Mouse (Mus musculus) adrenal gland, postnatal 10 days (tissue): ENCODE results near the gene Pold4. TPM values are rescaled to one million over a fixed set of nuclear protein-coding genes. Genes with fewer than 3 reads are reported as not detected.

ENCODE experiments used
- DNase-seq: peaks from one replicate; pipeline ENCODE4 v3.0.0; 2021; ENCODE audit warnings: mixed read lengths
- long read RNA-seq, 2 experiments: library from polyadenylated mRNA; stranded (forward); transcript quantifications; one replicate each; pipeline ENCODE4 v2.0.0; 2021
- total RNA-seq, 2 experiments: library from RNA; stranded (reverse); gene quantifications; 2 replicates each; pipeline ENCODE4 v1.2.3; 2021

Gene Pold4
- total RNA-seq: 10 to 100 TPM; 34.7 to 35.6 TPM
- long read RNA-seq, experiment 1, transcript Pold4-201 (4 exons, 913 nt): major isoform, 20 of 23 reads
- long read RNA-seq, experiment 1, partial matches to known transcripts: 1 of 23 reads
- long read RNA-seq, experiment 1, other reads (novel, unspliced or antisense): 1 of 23 reads
- long read RNA-seq, experiment 2, transcript Pold4-201 (4 exons, 913 nt): major isoform, 22 of 28 reads
- long read RNA-seq, experiment 2, partial matches to known transcripts: 1 of 28 reads
- long read RNA-seq, experiment 2, other reads (novel, unspliced or antisense): 3 of 28 reads

DNA sequence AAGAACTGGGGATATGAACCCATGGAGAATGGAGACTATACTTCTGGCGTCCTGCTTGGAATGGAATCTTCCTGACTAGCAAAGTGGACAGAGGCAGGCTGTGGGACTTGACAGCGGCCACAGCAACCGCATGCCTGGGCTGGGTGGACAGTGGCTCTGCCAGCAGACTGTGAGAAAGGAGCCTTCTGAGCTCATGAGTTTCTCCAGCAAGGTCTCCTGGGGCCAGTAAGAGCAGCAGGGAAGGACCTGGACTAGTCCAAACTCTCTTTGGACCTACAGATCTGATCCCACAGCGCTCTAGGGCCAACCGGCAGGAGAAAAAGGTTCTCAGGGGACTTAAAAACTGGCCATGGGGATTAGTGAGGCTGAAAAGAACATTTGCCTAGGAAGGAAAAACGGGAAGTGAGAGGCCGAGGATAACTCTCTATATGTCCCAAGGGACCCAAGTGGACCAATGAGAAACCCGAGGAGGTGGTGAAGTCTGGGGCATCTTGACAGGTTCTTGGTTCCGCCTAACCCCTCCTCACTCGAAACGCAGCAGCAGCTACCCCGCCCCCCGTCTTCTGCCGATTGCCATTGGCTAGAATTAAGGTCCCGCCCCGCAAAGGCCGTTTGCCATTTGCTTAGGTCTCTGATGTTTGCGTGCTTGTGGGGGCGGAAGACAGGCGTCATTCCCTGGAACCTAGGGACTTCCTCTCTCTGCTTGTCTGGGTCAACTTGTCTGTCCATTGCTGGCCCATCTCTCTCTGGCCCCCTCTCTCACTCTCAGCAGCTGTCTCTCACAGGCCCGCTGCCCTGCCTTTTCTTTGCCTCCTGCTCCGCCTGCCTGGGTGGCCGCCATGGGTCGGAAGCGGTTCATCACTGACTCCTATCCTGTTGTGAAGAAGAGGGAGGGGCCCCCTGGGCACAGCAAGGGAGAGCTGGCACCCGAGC is at the start of gene Pold4:
TSS of gene Pold4 (plus strand) at position 647 of the 933 bp plus-strand sequence.
- peak; percentile 97 for DNase-seq

DNA sequence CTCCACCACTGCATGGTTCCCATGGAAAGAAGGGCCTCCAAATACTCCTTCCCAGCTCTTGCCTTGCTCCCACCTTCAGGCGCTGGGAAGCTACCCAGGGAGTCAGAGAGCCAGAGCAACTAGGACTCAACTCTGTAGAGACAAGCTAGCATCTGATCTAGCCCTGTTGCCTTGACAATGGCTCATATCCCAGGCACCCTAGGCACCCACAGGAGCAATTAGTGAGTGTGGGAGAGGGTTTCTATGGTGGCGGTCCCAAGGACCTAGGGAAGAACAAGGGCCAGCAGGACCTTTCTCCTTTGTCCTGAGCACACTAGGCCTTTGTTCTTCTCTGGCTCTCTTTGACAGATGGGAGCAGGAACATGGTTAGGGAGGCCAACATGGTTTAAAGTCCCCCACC is 48.0 kb upstream of the Pold4 start:
- no peak for DNase-seq

- DNase-seq: no peak
Observed at GRCm38 (mm10) chr19:4184976-4185975, 46.4 kb upstream of the Pold4 start.

- no peak for DNase-seq
Observed at GRCm38 (mm10) chr19:4187303-4187702, 44.4 kb upstream of the Pold4 start.

- DNase-seq: no peak
Observed at GRCm38 (mm10) chr19:4189051-4189620, 42.6 kb upstream of the Pold4 start.

DNA sequence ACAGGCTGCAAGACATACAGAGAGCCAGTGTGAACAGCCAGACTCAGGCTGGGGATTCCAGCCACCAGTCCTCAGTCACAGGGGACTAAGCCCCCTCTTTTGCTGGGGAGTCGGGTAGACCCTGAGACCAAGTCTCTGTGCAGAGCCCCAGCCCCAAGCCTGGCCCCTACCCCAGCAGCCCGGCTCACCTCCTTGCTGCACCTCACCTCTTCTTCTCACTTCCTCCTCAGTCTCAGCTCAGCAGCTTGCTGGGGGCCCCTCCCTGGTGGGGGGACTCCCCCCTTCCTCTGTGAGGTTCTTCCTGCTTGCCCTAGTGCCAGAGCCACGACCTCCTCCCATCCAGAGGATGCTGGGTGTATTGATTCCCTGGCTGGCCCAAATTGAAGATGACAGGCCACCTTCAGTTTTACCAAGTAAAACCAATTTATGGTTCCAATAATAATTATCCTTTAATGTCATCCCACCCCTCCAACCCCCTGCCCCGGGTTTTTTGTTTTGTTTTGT is 40.8 kb upstream of the Pold4 start, which contains the start of gene Tbc1d10c:
TSS of gene Tbc1d10c (minus strand) at position 454 of the 504 bp plus-strand sequence.
- no peak for DNase-seq

- DNase-seq: peak; percentile 99
Observed at GRCm38 (mm10) chr19:4191528-4192250, 40.0 kb upstream of the Pold4 start, which contains the start of gene Ppp1ca. TSS of gene Ppp1ca (plus strand) at chr19:4192065.

DNA sequence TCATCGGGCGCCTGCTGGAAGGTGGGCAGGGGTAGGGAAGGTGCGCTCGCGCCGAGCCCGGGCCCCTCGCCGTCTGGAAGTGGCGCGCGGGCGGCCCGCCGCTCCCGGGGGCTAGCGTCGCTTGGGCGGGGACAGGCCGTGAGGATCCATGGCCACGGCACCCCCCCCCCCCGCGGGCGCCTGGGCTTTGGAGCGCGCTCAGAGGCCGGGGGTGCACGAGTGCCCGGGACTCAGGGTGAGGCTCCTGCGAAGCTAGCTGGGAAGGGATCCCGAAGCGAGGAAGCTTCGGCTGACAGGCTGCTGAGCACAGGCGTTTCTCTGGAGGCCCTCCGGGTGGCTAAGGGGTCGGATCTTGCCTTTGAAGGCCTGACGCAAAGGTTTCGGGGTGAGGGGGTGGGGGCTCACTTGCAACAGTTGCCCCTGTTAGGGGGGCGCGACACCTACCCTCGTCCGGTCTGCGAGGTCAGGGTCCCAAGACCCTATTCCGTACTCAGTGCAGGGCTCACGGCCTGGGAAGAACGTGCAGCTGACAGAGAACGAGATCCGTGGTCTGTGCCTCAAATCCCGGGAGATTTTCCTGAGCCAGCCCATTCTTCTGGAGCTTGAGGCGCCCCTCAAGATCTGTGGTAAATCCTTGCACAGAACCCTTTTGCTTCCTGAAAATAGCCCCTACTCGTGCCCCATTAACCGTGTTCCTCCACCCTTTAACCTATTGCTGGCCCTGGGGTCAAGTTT is 39.3 kb upstream of the Pold4 start:
- DNase-seq: no peak

GRCm38 (mm10) chr19:4193129-4193528 is 38.6 kb upstream of the Pold4 start:
- no peak for DNase-seq

GRCm38 (mm10) chr19:4194021-4194724 is 37.5 kb upstream of the Pold4 start:
- DNase-seq: peak; percentile 48

DNA sequence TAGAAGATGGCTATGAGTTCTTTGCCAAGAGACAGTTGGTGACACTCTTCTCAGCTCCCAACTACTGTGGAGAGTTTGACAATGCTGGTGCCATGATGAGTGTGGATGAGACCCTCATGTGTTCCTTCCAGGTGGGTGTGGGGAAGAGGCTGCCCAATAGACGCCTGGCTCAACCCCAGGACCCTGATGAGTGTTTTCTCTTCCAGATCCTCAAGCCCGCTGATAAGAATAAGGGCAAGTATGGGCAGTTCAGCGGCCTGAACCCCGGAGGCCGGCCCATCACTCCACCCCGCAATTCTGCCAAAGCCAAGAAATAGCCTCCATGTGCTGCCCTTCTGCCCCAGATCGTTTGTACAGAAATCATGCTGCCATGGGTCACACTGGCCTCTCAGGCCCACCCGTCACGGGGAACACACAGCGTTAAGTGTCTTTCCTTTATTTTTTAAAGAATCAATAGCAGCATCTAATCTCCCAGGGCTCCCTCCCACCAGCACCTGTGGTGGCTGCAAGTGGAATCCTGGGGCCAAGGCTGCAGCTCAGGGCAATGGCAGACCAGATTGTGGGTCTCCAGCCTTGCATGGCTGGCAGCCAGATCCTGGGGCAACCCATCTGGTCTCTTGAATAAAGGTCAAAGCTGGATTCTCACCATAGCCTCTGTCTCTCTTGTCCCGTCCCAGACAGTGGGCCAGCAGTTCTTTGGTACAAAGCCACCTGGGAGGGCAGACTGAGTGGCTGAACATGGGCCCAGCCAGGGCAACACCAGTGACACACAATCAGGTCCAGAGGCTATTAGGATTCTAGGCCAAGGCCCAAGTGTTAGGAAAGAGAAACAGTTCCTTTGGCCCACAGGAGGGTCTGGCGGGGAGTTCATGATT is 36.7 kb upstream of the Pold4 start:
- peak; percentile 61 for DNase-seq

DNA sequence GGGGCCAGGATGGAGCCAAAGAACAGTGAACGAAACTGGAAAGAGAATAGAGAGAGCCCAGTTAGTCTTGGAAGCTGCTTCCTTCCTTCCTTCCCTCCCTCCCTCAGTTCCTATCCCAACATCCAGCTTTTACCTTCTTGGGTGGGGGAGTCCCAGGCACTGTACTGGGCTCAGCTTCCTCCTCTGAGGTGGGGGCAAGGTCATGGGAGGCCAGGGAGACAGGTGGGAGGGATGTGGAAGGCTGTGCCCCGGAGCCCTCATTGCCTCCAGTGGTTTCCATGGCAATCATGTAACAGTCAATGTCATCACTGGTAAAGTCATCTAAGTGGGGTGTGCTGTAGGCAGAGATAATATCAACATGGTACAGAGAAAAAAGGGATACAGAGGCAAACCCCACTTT is 35.7 kb upstream of the Pold4 start:
- DNase-seq: no peak

GRCm38 (mm10) chr19:4196548-4196947 is 35.2 kb upstream of the Pold4 start:
- peak; percentile 74 for DNase-seq

GRCm38 (mm10) chr19:4197180-4197579 is 34.5 kb upstream of the Pold4 start:
- no peak for DNase-seq

- peak; percentile 96 for DNase-seq
Observed at GRCm38 (mm10) chr19:4201291-4201909, 30.3 kb upstream of the Pold4 start, which contains the start of gene Rad9a. TSS of gene Rad9a (minus strand) at chr19:4201662.

DNA sequence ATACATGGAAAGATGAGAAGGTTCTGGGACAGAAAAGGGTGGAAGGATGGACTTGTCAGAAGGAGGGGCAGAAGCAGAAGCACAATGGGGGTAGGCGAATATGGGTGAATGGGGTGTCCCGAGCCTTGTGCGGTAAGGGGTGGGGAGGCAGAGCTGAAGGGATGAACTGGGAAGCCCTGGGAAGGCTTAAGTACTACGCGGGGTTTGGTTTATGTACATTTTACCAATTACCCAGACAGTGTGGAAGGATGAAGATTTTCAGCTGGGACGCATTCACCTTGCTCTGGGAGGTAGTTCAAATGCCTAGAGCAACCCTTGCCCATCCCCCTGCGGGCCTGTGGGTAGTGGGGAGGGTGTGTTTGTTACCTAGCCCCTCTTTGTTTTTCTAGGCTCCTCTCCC is 29.6 kb upstream of the Pold4 start:
- DNase-seq: no peak

GRCm38 (mm10) chr19:4203148-4203547 is 28.6 kb upstream of the Pold4 start:
- no peak for DNase-seq
